Mouse (Mus musculus) c-Kit-positive CD71-positive TER-119-negative erythroid progenitor cells, embryonic 14.5 days (primary cell): ENCODE data around the gene 3110009E18Rik.

Experiments
- DNase-seq: peaks from one replicate; pipeline ENCODE4 v3.0.0-alpha.2; 2013; ENCODE audit warnings: low read depth

The 3110009E18Rik gene

GRCm38 (mm10) chr1:120101227-120101609, 19.8 kb upstream of the 3110009E18Rik start:
- DNase-seq: no peak

- DNase-seq: no peak
These were observed 15.4 kb upstream of the 3110009E18Rik start for GRCm38 (mm10) chr1:120105556-120105959.

- DNase-seq: no peak
These were observed 11.1 kb upstream of the 3110009E18Rik start for GRCm38 (mm10) chr1:120109741-120110432.

GRCm38 (mm10) chr1:120111766-120112165, 9.2 kb upstream of the 3110009E18Rik start:
- no peak for DNase-seq

- DNase-seq: no peak
These were observed 8.5 kb upstream of the 3110009E18Rik start for GRCm38 (mm10) chr1:120112251-120113187.

GRCm38 (mm10) chr1:120115671-120116081, 5.3 kb upstream of the 3110009E18Rik start:
- no peak for DNase-seq

GRCm38 (mm10) chr1:120116106-120116505, 4.9 kb upstream of the 3110009E18Rik start:
- no peak for DNase-seq

GRCm38 (mm10) chr1:120118854-120119253, 2.1 kb upstream of the 3110009E18Rik start:
- no peak for DNase-seq

- no peak for DNase-seq
These were observed 1.6 kb upstream of the 3110009E18Rik start for GRCm38 (mm10) chr1:120119389-120119788.

GRCm38 (mm10) chr1:120120141-120120968, 632 bp upstream of the 3110009E18Rik start:
- no peak for DNase-seq

GRCm38 (mm10) chr1:120121930-120122530, 1.0 kb downstream of the 3110009E18Rik start:
- DNase-seq: peak; percentile 6

GRCm38 (mm10) chr1:120122634-120123383, 1.8 kb downstream of the 3110009E18Rik start:
- DNase-seq: no peak

- no peak for DNase-seq
These were observed 3.9 kb downstream of the 3110009E18Rik start for GRCm38 (mm10) chr1:120124839-120125238.

GRCm38 (mm10) chr1:120125471-120125870, 4.5 kb downstream of the 3110009E18Rik start:
- DNase-seq: no peak

- DNase-seq: no peak
These were observed 5.3 kb downstream of the 3110009E18Rik start for GRCm38 (mm10) chr1:120126318-120126717.

GRCm38 (mm10) chr1:120132376-120132775, 11.4 kb downstream of the 3110009E18Rik start:
- no peak for DNase-seq

GRCm38 (mm10) chr1:120135934-120136786, 15.2 kb downstream of the 3110009E18Rik start:
- no peak for DNase-seq

GRCm38 (mm10) chr1:120138923-120139540, 18.0 kb downstream of the 3110009E18Rik start:
- DNase-seq: no peak

- no peak for DNase-seq
These were observed 19.2 kb downstream of the 3110009E18Rik start for GRCm38 (mm10) chr1:120140144-120140693.
